Mouse (Mus musculus): Measurements from ENCODE around the gene Cdc45.
A peak's percentile ranks its signal among the peaks of the same experiment; 100 is the strongest.

Gene Cdc45

DNA sequence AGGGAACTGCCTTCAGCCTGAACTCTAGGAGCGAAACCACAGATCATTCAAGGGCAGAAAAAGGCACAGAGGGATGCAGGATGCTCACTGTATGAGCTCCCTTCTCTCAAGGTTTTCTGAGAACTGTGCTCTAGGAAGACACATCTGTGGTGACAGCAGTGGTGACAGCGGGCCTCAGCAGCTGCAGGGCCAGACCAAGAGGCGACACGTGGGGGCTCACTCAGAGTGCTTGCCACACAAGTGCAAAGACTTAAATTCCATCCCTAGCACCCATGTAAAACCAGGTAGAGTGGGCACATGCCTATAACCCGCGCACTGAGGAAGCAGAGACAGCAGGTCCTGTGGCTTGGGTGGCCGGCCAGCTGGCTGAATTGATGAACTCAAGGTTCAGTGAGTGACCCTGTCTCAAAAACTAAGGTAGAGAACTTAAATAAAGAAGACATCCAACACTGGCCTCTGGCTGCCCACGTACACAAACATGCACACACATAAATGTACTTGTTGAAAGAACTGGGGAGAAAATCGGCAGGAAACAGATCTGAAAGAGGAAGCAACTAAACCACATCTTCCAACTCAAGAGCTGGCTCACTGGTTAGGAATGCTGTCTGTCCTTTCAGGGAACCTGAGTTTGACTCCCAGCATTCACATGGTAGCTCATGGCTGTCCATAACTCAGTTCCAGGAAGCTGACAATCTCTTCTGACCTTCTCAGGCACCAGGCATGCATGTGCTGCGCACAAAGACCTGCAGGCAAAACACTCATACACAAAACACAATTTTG lies 23.0 kb downstream of the Cdc45 start:
- no peak for DNase-seq

DNA sequence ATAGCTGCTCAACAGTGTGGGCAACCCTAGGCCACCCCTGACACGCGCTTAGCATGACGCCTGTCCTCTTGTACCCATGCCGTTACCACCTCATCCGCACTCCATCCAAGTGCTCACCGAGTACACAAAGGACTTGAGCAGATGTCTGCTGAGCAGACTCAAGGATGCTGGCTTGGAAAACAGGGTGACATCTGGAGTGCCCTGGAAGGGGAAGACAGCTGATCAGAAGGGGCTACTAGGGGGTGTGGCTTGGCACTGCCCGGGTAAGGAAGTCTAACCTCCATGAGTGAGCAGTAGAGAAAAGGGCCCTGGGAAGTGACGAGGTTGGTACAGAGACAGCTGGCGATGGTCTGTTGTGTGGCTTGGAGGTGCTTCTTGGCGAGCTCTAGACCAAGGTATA lies 25.1 kb downstream of the Cdc45 start:
- no peak for DNase-seq

DNA sequence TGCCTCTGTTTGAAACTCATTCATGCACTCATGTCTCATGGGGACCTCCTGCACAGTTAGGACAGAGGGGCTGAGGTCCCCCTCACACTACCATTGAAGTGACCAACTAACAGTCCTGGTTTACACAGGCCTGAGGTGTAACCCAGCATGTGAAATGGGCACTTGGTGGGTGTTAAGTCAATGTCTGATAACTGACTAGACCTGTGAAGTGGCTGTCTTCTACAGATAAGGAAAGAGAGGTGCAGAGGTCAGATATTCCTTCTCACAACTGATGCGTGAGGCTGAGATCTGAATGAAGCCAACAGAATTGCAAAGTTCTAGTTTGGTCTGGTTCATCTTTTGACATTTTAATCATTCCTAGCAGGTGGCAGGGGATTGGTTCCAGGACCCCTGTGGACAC lies 26.3 kb downstream of the Cdc45 start:
- DNase-seq: no peak

DNA sequence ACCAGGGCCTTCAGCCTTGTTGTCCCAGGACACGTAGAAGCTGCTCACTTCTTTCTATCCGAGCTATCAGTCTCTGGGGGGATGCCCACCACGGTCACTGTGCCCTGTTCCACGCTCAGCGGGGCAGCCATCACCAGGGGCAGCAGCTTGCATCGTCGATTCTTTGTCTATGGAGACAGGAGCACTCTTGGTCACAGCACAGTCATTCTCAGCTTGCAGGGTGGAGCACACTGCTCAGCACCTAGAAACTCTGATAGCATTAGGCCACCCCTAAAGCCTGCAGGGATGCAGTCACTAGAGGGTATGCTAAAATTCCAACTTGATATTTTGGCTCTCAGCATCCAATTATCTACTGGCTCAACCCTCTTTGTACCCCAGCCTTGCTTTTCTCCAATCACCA lies 26.8 kb downstream of the Cdc45 start:
- DNase-seq: no peak

DNA sequence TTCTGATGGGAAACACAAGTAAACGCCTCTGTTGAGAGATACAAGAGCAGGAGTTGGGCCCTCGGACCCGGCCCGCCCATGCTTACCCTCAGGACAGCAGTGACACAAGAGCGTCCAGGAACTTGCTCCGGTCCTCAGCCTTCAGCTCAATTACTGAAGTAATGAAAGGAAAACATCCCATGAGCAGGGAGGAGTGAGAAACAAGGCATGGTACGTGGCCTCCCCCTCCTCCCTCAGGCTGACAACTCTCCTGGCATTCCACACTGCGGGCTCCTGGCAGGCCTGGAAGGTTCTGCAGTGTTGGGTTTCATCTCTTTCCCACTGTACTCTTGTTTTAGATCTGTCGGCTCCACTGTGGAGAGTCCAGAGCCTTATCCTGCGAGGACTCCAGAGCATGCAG lies 30.0 kb downstream of the Cdc45 start:
- no peak for DNase-seq

DNA sequence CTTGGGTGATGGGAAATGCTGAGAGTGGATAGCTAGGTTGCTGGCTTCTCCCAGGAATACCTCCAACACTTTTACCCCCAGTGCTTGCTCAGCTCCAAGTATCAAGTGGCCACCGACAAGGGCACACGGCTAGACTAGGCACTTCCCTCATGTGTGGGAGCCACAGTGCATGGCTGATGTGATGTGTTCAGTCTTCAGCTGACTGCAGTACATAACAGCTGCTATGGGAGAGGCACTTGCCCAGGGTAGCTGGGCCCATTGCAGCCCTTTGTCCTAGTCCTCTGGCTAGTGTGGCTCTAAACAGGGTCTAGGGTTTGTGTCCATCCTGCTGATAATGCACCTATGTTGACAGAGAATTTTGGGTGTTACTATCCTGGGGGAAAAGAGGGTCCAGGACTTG lies 33.3 kb downstream of the Cdc45 start:
- DNase-seq: no peak

DNA sequence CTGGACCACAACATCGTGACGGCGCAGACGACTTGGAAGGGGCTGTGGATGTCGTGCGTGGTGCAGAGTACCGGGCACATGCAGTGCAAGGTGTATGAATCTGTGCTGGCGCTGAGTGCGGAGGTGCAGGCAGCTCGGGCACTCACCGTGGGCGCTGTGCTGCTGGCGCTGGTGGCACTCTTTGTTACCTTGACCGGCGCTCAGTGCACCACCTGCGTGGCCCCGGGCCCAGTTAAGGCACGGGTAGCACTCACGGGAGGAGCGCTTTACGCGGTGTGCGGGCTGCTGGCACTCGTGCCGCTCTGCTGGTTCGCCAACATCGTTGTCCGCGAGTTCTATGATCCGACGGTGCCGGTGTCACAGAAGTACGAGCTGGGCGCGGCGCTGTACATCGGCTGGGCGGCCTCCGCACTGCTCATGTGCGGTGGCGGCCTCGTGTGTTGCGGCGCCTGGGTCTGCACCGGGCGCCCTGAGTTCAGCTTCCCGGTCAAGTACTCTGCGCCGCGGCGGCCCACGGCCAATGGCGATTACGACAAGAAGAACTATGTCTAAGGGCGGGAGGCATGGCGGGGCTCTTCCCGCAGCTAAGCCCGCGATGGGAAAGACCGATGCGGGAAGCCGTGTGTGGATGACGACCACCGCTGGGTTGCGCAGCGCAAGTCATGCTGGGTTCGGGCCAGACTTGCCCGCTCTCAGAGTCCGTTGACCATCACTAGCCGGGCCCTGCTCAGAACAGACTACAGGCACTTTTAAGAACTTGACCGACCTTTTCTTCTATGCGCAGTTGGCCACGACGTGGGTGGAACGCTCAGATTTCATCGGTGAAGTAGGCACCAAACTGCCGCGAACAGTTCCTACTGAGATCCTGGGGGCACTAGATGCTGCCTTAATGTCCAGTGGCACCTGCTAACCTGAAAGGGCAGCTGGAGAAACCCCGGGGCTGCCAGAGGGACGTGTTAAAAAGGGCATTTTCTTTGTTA lies 34.4 kb downstream of the Cdc45 start:
- no peak for DNase-seq

DNA sequence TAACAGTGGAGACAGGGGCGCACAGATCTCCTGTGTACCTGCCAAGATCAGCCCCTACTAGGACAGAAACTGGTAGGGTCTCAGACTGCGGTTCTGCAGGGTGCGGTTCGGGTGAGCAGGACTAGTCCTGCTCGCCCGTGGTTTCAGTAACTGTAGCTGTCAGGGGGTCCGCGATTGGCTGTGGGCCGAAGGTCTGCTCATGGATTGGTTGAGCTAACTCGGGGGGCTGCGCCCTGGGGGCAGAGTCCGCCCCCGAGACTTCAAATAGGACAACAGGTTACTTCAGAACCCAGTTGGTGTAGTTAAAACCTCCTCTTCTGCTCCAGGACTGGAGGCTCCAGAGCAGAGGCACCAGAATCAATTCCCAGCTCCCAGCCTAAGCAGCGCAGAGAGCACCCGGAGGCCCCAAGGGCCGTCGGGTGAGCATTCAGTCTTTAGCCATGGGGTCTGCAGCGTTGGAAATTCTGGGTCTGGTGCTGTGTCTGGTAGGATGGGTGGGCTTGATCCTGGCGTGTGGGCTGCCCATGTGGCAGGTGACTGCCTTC lies 35.2 kb downstream of the Cdc45 start, which contains the start of gene Cldn5:
Gene Cldn5 (plus strand): TSS at position 292 of the 545 bp plus-strand sequence.
- no peak for DNase-seq

DNA sequence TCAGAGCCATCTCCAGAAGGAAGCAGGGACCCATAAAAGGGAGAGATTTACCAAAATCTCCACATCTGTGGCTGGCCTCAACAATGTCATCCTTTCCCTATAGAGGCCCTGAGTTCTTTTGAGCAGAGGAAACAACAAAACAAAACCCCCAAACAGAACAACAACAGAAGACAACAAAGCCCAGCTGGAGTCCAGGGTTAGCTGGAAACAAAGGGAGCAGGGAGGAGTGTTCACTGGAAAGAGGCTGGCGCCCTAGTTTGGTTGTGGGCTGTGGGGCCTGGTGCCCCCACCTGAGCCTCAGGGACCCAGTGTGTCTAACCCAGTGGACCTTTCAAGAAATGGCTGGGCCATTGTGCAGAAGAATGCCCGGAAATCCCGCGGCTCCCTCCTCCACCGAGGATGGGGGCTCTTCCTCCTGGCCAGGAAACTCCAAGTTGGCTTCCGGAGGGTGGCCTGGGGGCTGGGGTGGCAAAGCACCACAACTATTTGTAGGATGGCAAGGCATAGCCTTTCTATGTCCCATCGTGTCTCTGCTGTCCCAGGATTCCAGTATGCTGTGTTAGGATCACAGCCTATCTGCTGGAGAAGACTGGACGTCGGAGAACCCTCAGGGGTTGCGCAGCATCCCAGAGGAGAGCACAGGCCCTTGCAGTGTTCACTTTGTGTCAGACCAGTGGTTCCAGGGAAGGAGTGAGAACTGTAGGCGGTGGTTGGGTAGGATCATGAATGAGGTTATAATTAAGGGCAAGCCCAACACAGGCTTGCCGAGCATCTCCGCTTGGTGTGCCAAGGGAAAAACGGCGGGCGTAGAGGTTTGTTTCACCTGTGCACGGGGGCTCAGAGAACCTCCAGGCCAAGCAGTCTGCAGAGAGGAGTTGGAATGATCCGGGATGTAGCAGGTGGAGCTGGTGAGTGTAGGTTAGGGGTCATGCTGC lies 35.9 kb downstream of the Cdc45 start:
- no peak for DNase-seq

DNA sequence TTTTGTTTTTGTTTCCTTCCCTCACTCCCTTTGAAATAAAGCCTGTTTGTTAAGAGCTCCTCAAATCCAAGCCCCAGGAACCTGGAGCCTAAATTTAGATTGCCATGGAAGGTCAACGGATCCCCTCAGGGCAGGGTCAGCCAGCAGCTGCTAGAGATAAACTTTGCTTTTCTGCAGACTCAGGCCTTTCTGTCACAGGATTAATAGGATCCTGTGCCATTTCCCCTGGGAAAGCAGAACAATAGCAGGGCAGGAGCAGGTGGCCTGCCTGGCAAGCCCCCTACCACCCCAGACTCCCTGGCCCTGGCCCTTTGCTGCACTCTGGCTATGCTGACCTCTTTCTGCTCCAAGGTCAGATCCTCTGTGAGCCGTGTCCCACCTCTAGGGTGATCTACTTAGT lies 37.9 kb downstream of the Cdc45 start:
- DNase-seq: no peak

DNA sequence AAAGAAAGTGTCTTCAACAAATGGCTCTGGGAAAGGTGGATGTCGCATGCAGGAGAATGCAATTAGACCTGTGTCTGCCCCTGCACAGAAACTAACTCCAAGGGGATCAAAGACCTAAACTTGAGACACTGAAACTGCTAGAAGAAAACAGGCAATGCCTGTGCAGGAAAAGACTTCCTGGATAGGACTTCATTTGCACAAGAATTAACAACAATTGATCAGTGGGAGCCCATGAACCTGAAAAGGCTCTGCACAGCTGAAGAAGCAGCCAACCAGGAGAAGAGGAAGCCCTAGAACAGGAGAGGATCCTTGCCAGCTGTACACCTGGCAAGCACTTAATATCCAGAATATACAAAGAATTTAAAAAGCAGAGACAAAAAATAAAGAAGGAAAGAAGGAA lies 42.3 kb downstream of the Cdc45 start:
- no peak for DNase-seq

DNA sequence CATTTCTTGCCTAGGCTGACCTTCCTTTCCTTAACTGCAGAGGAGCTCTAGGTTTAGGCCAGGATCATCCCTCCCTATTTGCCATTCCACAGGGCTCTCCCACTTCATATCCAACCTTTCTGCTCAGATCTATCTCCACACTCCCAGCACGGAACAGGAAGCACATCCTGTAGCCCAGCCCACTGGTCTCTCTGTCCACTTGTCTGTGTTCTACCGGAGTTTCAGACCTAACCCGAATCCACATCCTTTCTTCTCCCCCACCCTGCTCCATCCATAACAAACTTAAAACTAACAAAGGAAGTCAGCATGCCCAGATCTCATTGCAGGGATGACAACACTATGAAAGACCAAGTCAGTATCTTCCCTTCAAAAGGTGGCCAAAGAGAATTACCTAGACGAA lies 45.4 kb downstream of the Cdc45 start:
- no peak for DNase-seq

DNA sequence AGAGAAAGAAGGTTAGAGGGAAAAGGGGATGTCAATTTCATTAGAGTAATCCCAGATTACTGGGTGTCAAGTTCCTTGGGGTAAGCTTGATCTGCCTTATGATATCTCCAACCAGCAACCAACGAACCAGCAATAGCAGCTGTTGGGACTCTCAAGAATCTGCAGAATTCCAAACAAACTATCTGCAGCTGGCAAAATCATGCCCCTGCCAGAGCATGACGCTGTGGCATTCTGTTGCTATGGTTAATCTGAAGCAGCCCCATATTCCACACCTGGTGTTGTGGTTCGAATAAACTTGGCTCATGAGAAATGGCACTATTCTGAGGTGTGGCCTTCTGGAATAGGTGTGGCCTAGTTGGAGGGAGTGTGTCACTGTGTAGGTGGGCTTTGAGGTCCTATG lies 48.8 kb downstream of the Cdc45 start:
- no peak for DNase-seq

DNA sequence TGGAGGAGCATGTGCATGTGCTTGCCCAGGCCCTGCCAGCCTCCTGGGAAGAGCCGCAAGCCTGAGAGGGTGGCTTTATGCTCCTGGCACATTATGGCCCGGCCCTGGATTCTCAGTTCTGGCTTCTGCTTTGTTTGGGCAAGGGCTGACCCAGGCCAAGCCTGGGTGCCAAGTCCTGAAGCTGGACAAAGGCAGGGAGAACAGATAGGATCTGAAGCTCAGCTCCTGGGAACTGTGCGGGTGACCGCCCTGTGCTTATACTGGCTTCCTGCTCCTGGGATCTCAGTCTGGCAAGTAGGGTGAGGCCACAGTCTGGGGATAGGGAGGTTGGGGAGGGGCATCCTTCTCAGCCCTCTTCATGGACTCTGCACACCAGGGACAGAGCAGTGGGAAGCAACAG lies 50.1 kb downstream of the Cdc45 start:
- DNase-seq: no peak

DNA sequence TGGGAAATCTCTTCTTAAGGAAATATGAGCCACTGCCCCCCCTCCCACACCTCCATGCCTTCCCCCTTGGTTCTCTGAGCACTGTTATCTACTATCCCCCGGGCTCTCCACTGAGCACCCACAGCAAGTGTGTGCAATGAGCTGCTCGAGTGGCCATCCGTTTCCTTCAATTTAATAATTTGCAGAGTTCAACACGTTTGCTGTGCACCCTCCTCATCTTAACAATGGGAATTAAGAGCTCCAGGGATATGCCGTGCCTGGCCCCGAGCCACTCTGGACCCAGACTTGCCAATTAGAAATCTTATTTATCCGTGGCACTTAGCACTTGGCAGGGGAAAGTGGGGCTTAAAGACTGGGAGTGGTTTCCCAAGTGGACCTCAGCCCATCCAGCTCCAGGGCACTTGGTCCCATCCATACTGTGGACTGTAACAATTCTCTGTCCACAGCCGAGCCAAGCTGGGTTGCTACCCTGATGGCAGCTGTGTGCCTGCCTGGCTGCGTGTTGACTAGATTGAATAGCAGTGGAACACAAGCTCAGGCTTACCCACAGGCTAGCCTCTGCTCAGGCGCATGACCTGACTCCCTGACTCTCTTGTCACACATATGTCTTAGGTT lies 59.8 kb downstream of the Cdc45 start:
- DNase-seq: no peak

DNA sequence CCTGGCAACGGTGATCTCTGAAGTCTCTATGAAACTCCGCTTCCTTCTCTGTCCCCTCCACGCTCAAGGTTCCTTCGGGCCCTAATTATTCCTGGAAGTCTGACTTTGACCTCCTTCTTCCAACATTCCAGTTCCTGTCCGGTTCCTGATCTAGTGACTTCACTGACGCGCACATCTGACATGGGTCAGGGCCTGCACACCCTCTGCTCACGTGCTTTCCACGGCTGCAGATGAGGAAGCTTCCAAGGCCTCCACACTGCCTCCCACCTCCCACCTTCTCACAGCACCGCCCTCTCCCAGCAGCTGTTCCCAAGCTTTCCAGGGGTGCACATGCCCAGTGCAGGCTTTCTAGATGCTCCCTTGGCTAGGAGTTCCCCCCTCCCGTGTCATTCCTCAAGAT lies 60.7 kb downstream of the Cdc45 start:
- DNase-seq: no peak

DNA sequence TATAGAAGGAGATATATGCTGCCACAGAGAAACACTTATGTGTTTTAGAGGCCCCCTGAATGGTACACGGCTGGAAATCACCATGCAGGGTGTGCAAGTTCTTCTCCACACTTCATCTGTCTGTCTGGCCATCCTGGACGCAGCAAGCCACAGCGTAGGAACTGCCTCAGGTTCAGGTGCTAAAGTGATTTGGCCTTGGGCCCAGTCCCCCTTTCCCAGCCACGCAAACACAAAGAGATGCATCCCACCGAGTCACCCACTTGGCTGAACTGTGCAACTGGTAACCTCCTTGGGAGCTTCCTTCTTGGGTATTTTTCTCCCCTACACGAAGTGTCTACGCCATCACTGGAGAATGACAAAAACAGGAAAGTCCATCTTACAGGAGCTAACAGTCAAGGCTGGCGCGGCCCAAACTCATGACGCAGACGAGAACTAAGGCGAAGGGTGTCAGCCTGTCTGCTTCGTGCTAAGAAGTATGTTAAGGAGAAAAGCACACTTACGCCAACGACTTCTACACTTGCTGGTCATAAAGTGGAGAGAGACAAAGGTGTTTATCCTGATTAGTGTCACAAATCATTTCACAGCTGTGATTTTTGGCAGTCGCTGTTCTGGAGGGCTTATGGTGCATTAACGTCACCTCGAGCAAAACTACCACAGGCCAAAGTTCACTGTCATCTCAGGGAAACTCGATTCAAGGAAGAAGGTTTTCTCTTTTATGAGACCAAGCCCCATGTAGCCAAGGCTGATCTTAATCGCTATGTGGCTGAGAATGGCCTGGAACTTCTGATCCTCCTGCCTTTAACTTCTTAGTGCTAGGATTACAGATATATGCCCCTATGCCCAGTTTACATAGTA lies 65.3 kb downstream of the Cdc45 start:
- no peak for DNase-seq

DNA sequence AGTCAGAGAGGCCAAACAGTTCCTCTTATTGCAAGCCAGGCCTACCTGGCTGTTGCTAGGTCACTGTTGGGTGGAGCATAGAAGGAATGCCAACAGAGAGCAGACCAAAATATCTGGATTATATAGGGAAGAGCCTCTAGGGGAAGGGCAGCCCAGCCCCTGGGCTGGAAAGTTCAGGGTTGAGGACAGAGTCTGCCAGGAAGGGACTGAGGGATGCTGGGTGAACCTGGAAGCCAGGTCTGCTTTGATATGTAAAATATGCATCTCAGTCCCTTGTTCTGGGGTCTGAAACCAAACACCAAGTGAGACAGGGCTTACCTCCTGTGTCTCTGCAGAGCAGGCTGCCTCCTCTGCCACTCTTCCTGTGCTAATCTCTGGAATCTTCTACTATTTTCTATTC lies 73.5 kb downstream of the Cdc45 start:
- no peak for DNase-seq

DNA sequence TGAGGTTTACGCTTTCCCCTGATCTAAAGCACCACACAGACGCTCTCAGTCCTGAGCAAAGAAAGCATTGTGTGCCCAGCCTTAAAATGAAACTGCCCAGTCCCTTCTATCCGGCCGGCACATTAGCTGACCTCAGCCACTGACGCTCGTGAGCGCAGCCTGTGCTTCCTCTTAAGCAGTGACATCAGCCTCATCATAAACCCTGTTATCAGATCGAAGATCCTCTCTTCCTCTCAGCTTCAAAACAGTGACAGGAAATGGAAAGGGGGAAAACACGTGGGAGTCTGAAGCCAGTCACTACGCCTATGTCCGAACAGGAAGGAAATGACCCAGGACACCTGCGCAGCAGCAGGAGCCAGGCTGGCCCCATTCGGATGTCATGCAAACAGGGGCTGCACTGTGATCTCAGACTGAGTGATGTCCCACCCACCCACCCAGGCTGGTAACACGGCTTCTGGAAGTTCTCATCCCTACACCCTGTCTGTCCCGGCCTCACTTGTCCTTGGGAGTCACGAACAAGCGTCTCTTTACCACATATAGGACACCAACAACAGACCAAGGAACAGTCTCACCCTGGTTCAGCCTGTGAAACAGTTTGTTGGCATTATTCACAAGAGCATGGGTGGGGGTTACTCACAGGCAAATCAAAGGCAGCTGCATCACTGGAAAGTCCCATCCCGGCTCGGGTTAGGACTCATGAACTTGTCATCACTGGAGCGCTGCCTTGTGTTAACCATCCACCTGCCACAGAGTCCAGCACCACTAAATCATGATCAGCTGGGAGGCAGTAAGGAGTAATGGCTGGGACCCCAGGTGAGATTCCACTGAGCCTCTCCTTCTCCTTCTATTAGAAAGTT lies 78.5 kb downstream of the Cdc45 start:
- DNase-seq: peak; percentile 28 to 30

DNA sequence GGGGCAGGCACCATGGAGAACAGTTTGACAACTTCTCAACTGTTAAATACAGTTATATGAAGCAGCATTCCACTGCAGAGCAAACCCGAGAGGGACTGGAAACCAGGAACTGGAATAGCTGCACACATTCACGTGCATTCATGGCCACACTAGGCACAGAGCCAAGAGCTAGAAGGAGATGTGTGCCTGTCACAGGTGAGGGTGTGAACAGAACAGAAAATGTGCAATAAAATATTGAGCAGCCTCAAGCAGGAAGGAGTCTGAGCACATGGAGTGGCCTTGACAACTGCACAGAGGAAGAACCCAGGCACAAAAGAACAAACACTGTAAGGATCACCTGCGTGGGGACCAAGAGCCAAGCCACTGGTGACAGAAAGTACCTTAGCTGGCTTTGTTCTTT lies 81.1 kb downstream of the Cdc45 start:
- DNase-seq: no peak

Data from kidney, adult 8-10 months (tissue).